Comparison of ENCODE assay signal across 8 mouse cellular contexts in the genomic region with DNA sequence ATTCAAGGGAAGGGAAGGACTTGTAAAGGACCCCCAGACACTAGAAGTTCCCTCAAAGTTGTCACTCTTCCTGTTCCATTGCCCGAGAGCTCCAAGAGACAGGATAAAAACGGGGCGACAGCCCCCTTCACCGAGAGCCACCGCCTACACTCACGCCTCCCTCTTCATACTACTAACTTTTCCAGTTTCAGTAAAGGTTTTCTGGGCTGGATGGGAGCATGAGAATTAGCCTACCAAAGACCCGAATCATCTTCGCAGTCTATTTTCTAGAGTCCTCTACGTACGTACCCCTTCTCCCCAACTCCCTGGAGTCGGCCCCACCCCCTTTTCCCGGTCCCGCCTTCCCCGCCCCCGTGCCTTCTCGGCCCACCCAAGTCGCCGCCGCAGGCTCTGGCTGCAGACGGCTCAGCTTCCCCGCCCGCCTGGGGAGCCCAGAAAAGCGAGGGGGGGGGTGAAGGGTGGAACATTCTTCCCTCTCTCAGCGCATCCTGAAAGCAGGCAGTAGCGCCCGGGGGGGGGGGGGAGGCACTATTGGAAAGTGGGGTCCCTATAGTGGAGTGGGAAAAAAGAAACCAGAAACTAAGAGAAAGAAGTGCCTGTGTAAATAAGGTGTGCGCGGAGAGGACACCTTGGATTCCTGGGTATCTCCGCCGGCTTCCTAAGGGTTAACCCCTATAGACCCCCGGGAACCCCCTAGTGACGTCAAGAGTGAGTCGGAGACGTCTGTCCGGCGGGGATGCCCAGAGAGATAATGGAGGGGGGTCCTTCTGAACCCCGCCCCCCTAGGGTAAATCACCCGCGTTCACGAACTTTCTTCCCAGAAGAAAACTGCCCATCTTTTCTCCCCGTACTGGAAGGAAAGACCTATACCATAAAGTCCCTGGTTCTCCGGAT. TPM values are rescaled to one million over a fixed set of nuclear protein-coding genes. Genes with fewer than 3 reads are reported as not detected.
DNase-seq lines count a peak whose midpoint lies in the region; ATAC-seq and TF ChIP-seq lines count a peak whose summit lies in the region.

No protein-coding gene starts in this region.

- H3K4me1 ChIP-seq in cortical plate, adult 2 months (ENCODE audit: control insufficient read depth, insufficient read depth, low read length), result peaks cover 1% of the 10 kb centered on the region; the same call in 1 of the 2 replicates
- peaks cover 34% of the 10 kb centered on the region for H3K4me1 ChIP-seq in heart, embryonic 13.5 days
- 0 out of 2 replicates have a peak, but pooled peaks cover 3% of the 10 kb centered on the region for H3K4me1 ChIP-seq in limb, embryonic 11.5 days (ENCODE audit: control insufficient read depth, insufficient read depth, low read length)
- peaks cover 11% of the 10 kb centered on the region for H3K4me1 ChIP-seq in midbrain, postnatal 0 days (ENCODE audit: insufficient read depth, low read length)

- ATAC-seq in heart, embryonic 13.5 days (ENCODE audit: extremely low read depth, insufficient number of reproducible peaks, low FRiP score, low TSS enrichment), result no peak
- peak; percentile 19; the same call in 1 of the 2 replicates for ATAC-seq in limb, embryonic 11.5 days (ENCODE audit: insufficient number of reproducible peaks, low FRiP score, low TSS enrichment, low read depth)
- ATAC-seq in midbrain, postnatal 0 days (ENCODE audit: low FRiP score), result peak; percentile 32; the same call in 1 of the 2 replicates

- peak overlapping the region; percentile 45 for H3K4me3 ChIP-seq in left cerebral cortex, adult 2 months
- H3K4me3 ChIP-seq in cortical plate, adult 2 months (ENCODE audit: insufficient read depth, low read length), result peak overlapping the region; percentile 38
- H3K4me3 ChIP-seq in heart, embryonic 13.5 days, result peak overlapping the region; percentile 57
- peak overlapping the region; percentile 48 for H3K4me3 ChIP-seq in limb, embryonic 11.5 days (ENCODE audit: low read depth, low read length)
- peak overlapping the region; percentile 26 for H3K4me3 ChIP-seq in midbrain, postnatal 0 days (ENCODE audit: low read depth, low read length)

- TF ChIP-seq CTCF in left cerebral cortex, adult 2 months (IDR thresholded peaks at IDR 0.05), result no peak
- no peak for TF ChIP-seq CTCF in cortical plate, adult 2 months (IDR thresholded peaks at IDR 0.05; ENCODE audit: extremely low read depth, insufficient read depth, low read length)
- no peak for TF ChIP-seq CTCF in midbrain, postnatal 0 days (IDR thresholded peaks at IDR 0.05)

- H3K9ac ChIP-seq in heart, embryonic 13.5 days, result peak overlapping the region; percentile 71
- H3K9ac ChIP-seq in limb, embryonic 11.5 days (ENCODE audit: low read length), result peak overlapping the region; percentile 70
- 0 out of 2 replicates have a peak overlapping the region, but pooled peaks have one; percentile 4 for H3K9ac ChIP-seq in midbrain, postnatal 0 days (replicated peaks; ENCODE audit: low read length, poor library complexity, severe bottlenecking)

- intact Hi-C loops in left cerebral cortex, adult 2 months (cut with DNase I), result loop anchor here (2.0 kb wide), 1 partner anchor 197 kb away; no protein-coding TSS in a partner anchor
- intact Hi-C loops in left cerebral cortex, postnatal 36 days (cut with DNase I), result no loop called here

- H3K27ac ChIP-seq in left cerebral cortex, adult 2 months, result peak overlapping the region; percentile 19; the same call in 1 of the 2 replicates
- H3K27ac ChIP-seq in cortical plate, adult 2 months (ENCODE audit: insufficient read depth, low read length), result no peak overlapping the region
- peak overlapping the region; percentile 48; the same call in 1 of the 2 replicates for H3K27ac ChIP-seq in heart, embryonic 13.5 days (replicated peaks)
- peak overlapping the region; percentile 82 for H3K27ac ChIP-seq in limb, embryonic 11.5 days (replicated peaks; ENCODE audit: low read depth, low read length)
- no peak overlapping the region; the same call in 1 of the 2 replicates for H3K27ac ChIP-seq in midbrain, postnatal 0 days (ENCODE audit: low read depth, low read length)

- peak overlapping the region; percentile 96 for H3K4me2 ChIP-seq in heart, embryonic 13.5 days
- peak overlapping the region; percentile 89 for H3K4me2 ChIP-seq in limb, embryonic 11.5 days (ENCODE audit: low read depth, severe bottlenecking)
- H3K4me2 ChIP-seq in midbrain, postnatal 0 days (ENCODE audit: low read depth, low read length, poor library complexity, severe bottlenecking), result peak overlapping the region; percentile 47

- H3K36me3 ChIP-seq in heart, embryonic 13.5 days, result no peaks in the 10 kb centered on the region
- H3K36me3 ChIP-seq in limb, embryonic 11.5 days (ENCODE audit: control insufficient read depth, insufficient read depth, low read length), result 0 out of 2 replicates have a peak, but pooled peaks cover 2% of the 10 kb centered on the region
- no peaks in the 10 kb centered on the region for H3K36me3 ChIP-seq in midbrain, postnatal 0 days (ENCODE audit: insufficient read depth, low read length)

- DNase-seq in left cerebral cortex, adult 2 months (ENCODE audit: extremely low spot score in 1 of 2, low spot score in 2 of 2), result peak in 1 of 2 experiments; percentile 21
- DNase-seq in left cerebral cortex, postnatal 36 days (ENCODE audit: low spot score in 2 of 2), result no peak
- peak; percentile 87 for DNase-seq in limb, embryonic 11.5 days (ENCODE audit: low spot score)
- peak; percentile 57 for DNase-seq in midbrain, postnatal 0 days (ENCODE audit: low spot score)
- no peak for DNase-seq in layer of hippocampus, adult 9-10 months (ENCODE audit: low spot score)
- no peak for DNase-seq in left cerebral cortex, adult 8-10 months (ENCODE audit: low spot score in 2 of 2)

- peaks cover 64% of the 10 kb centered on the region for H3K27me3 ChIP-seq in heart, embryonic 13.5 days (replicated peaks)
- H3K27me3 ChIP-seq in limb, embryonic 11.5 days (ENCODE audit: control insufficient read depth, insufficient read depth, low read length), result 0 out of 2 replicates have a peak, but pooled peaks cover 2% of the 10 kb centered on the region
- peaks cover 30% of the 10 kb centered on the region for H3K27me3 ChIP-seq in midbrain, postnatal 0 days (ENCODE audit: insufficient read depth, low read length)

- no peak for TF ChIP-seq POLR2A in cortical plate, adult 2 months (IDR thresholded peaks at IDR 0.05; ENCODE audit: extremely low read depth, insufficient read depth, low read length)

- no peaks in the 10 kb centered on the region for H3K9me3 ChIP-seq in heart, embryonic 13.5 days
- no peaks in the 10 kb centered on the region for H3K9me3 ChIP-seq in limb, embryonic 11.5 days (ENCODE audit: control insufficient read depth, low read length)
- no peaks in the 10 kb centered on the region for H3K9me3 ChIP-seq in midbrain, postnatal 0 days (ENCODE audit: low read length)

- WGBS in heart, embryonic 13.5 days, result under 1% methylated on average over 41 of the region's 42 CpGs
- WGBS in limb, embryonic 11.5 days, result under 1% methylated on average over 41 of the region's 42 CpGs
- under 1% methylated on average over 38 of the region's 42 CpGs for WGBS in midbrain, postnatal 0 days

RNA-seq across cellular contexts. Expression of a gene that starts 1.8 kb away (rescaled TPM):
- total RNA-seq in left cerebral cortex, adult 2 months (2021), result 1 to 10 TPM; 3.3 to 4.5 TPM
- total RNA-seq in left cerebral cortex, postnatal 36 days (2021), result 1 to 10 TPM; 1.9 to 2.9 TPM
- polyA plus RNA-seq in cortical plate, adult 2 months (2012; rRNA removed), result 2.3 and 2.6 TPM in 2 replicates
- polyA plus RNA-seq in heart, embryonic 13.5 days (2015; fragmentation: Nextera tagmentation; extraction: Ambion mirVana), result 0.93 and 1.4 TPM in 2 replicates
- 8.5 and 11.2 TPM in 2 replicates for polyA plus RNA-seq in limb, embryonic 11.5 days (2014; fragmentation: Nextera tagmentation; extraction: Ambion mirVana)
- total RNA-seq in midbrain, postnatal 0 days (2014; rRNA removed), result 4.2 and 6.9 TPM in 2 replicates
- 1.0 and 1.1 TPM in 2 replicates for polyA plus RNA-seq in midbrain, postnatal 0 days (2015; fragmentation: Nextera tagmentation; extraction: Ambion mirVana)
- total RNA-seq in left cerebral cortex, adult 8-10 months (2022), result 1 to 10 TPM; 2.9 to 5.4 (median 3.2) TPM

RNA-seq across cellular contexts. Expression of a gene that starts 14.3 kb away (rescaled TPM):
- total RNA-seq in left cerebral cortex, adult 2 months (2021), result under 1 TPM in 1 of 2 experiments, not detected in 1; 0.29 TPM
- total RNA-seq in left cerebral cortex, postnatal 36 days (2021), result under 1 TPM; 0.15 to 0.20 TPM
- 0.10 and 0.19 TPM in 2 replicates for polyA plus RNA-seq in cortical plate, adult 2 months (2012; rRNA removed)
- 0.06 TPM in 1 of 2 replicates, not detected in the other for polyA plus RNA-seq in heart, embryonic 13.5 days (2015; fragmentation: Nextera tagmentation; extraction: Ambion mirVana)
- polyA plus RNA-seq in limb, embryonic 11.5 days (2014; fragmentation: Nextera tagmentation; extraction: Ambion mirVana), result 0.03 and 0.15 TPM in 2 replicates
- not detected in 2 replicates for total RNA-seq in midbrain, postnatal 0 days (2014; rRNA removed)
- 0.04 TPM in 1 of 2 replicates, not detected in the other for polyA plus RNA-seq in midbrain, postnatal 0 days (2015; fragmentation: Nextera tagmentation; extraction: Ambion mirVana)
- under 1 TPM; 0.09 to 0.18 (median 0.16) TPM for total RNA-seq in left cerebral cortex, adult 8-10 months (2022)

RNA-seq across cellular contexts. Expression of a gene that starts 18.2 kb away (rescaled TPM):
- 1 to 10 TPM in 1 of 2 experiments, under 1 TPM in 1; 0.47 to 1.2 TPM for total RNA-seq in left cerebral cortex, adult 2 months (2021)
- 1 to 10 TPM in 1 of 2 experiments, under 1 TPM in 1; 0.94 to 1.1 TPM for total RNA-seq in left cerebral cortex, postnatal 36 days (2021)
- 1.2 and 1.4 TPM in 2 replicates for polyA plus RNA-seq in cortical plate, adult 2 months (2012; rRNA removed)
- 1.7 and 1.9 TPM in 2 replicates for polyA plus RNA-seq in heart, embryonic 13.5 days (2015; fragmentation: Nextera tagmentation; extraction: Ambion mirVana)
- 5.3 and 5.5 TPM in 2 replicates for polyA plus RNA-seq in limb, embryonic 11.5 days (2014; fragmentation: Nextera tagmentation; extraction: Ambion mirVana)
- total RNA-seq in midbrain, postnatal 0 days (2014; rRNA removed), result 0.24 and 1.2 TPM in 2 replicates
- 0.91 and 1.0 TPM in 2 replicates for polyA plus RNA-seq in midbrain, postnatal 0 days (2015; fragmentation: Nextera tagmentation; extraction: Ambion mirVana)
- 1 to 10 TPM in 2 of 4 experiments, under 1 TPM in 2; 0.74 to 2.6 (median 1.6) TPM for total RNA-seq in left cerebral cortex, adult 8-10 months (2022)

RNA-seq across cellular contexts. Expression of a gene that starts 28.3 kb away (rescaled TPM):
- total RNA-seq in left cerebral cortex, adult 2 months (2021), result 10 to 100 TPM; 55.3 to 61.5 TPM
- 10 to 100 TPM; 54.9 to 60.1 TPM for total RNA-seq in left cerebral cortex, postnatal 36 days (2021)
- 71.6 and 75.6 TPM in 2 replicates for polyA plus RNA-seq in cortical plate, adult 2 months (2012; rRNA removed)
- polyA plus RNA-seq in heart, embryonic 13.5 days (2015; fragmentation: Nextera tagmentation; extraction: Ambion mirVana), result 84.0 and 86.4 TPM in 2 replicates
- 167 and 170 TPM in 2 replicates for polyA plus RNA-seq in limb, embryonic 11.5 days (2014; fragmentation: Nextera tagmentation; extraction: Ambion mirVana)
- total RNA-seq in midbrain, postnatal 0 days (2014; rRNA removed), result 62.6 and 84.3 TPM in 2 replicates
- polyA plus RNA-seq in midbrain, postnatal 0 days (2015; fragmentation: Nextera tagmentation; extraction: Ambion mirVana), result 103 and 112 TPM in 2 replicates
- total RNA-seq in left cerebral cortex, adult 8-10 months (2022), result 10 to 100 TPM; 54.2 to 61.3 (median 56.8) TPM

RNA-seq across cellular contexts. Expression of a gene that starts 30.3 kb away (rescaled TPM):
- not detected for total RNA-seq in left cerebral cortex, adult 2 months (2021)
- not detected for total RNA-seq in left cerebral cortex, postnatal 36 days (2021)
- not detected in 2 replicates for polyA plus RNA-seq in cortical plate, adult 2 months (2012; rRNA removed)
- not detected in 2 replicates for polyA plus RNA-seq in heart, embryonic 13.5 days (2015; fragmentation: Nextera tagmentation; extraction: Ambion mirVana)
- 0.15 TPM in 1 of 2 replicates, not detected in the other for polyA plus RNA-seq in limb, embryonic 11.5 days (2014; fragmentation: Nextera tagmentation; extraction: Ambion mirVana)
- not detected in 2 replicates for total RNA-seq in midbrain, postnatal 0 days (2014; rRNA removed)
- polyA plus RNA-seq in midbrain, postnatal 0 days (2015; fragmentation: Nextera tagmentation; extraction: Ambion mirVana), result not detected in 2 replicates
- not detected for total RNA-seq in left cerebral cortex, adult 8-10 months (2022)

Comparison
In these comparisons a context has a peak if more than half of its experiments do, and no peak if none do; other contexts are left out.
1. DNase-seq: peak in limb, embryonic 11.5 days (single experiment) and midbrain, postnatal 0 days (single experiment); none in left cerebral cortex, postnatal 36 days (0 of 2), layer of hippocampus, adult 9-10 months (single experiment) and left cerebral cortex, adult 8-10 months (0 of 2).
2. H3K27ac ChIP-seq: peak in left cerebral cortex, adult 2 months (single experiment), heart, embryonic 13.5 days (single experiment) and limb, embryonic 11.5 days (single experiment); none in cortical plate, adult 2 months (single experiment) and midbrain, postnatal 0 days (single experiment).
3. H3K9ac ChIP-seq: peak in every context shown above with its lines; median percentile 71 in heart, embryonic 13.5 days; 70 in limb, embryonic 11.5 days; 4 in midbrain, postnatal 0 days.
4. Peak in every context shown above with its lines, with median percentiles within 50 percentile points of each other: H3K4me3 ChIP-seq and H3K4me2 ChIP-seq.